Mouse (Mus musculus): ENCODE results near the gene Romo1. TPM values are rescaled to one million over a fixed set of nuclear protein-coding genes. Genes with fewer than 3 reads are reported as not detected.
"Not testable (repeated sequence)": the region's sequence is repeated elsewhere in the genome, so short reads cannot be mapped to it uniquely, and the experiment has no call there.

The Romo1 gene
- polyA plus RNA-seq, 1 experiment from 2014 or later, result 376 TPM

DNA sequence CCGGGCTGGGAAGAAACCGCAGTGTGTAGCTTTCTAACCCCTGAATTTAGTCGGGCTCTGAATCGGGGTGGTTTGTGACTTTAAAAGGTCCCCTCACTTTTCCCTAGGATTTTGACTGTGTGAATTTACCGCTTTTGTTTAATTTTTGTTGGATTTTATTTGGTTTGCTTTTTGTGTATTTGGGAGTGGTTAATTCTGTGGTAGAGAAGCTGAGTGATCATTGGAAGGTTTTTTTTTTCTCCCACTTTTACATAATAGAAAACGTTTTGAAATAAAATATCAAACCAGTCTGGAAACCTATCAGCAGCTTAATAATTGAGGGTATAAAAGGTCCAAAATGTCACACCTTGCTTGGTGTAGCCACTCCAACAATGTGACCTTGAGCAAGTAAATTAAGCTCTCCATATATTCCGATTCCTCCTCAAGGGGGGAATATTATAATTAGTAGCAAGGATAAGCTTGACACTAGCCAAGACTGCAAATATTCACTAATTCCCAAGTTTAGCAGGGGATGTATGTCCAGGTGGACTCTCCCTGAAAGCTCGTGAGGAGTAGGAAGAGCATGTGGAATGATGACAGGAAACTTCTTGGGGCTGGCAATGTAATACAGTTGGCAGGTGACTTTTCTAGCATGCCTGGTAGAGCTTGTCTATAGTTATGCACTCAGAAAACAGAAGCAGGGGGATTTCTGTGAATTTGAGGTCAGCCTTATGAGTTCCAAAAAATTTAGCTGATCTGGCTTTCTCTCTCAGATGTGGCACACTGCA lies 37.2 kb downstream of the Romo1 start:
- Histone ChIP-seq H3K4me2 (peak overlapping the region; percentile 55), H3K27ac (peak overlapping the region; percentile 92), H3K4me3 (replicated peaks) (peak overlapping the region; percentile 78), H3K9me3 (no peaks in the 10 kb centered on the region), H3K27me3 (replicated peaks) (no peaks in the 10 kb centered on the region), H3K36me3 (peaks cover 5% of the 10 kb centered on the region; the same call in 1 of the 2 replicates), H3K9ac (peak overlapping the region; percentile 55; the same call in 1 of the 2 replicates), H3K4me1 (peaks cover 22% of the 10 kb centered on the region)
- ATAC-seq (ENCODE audit: insufficient read depth, low FRiP score, low read depth), result no peak
- 13% methylated on average over 8 of the region's 8 CpGs for WGBS

DNA sequence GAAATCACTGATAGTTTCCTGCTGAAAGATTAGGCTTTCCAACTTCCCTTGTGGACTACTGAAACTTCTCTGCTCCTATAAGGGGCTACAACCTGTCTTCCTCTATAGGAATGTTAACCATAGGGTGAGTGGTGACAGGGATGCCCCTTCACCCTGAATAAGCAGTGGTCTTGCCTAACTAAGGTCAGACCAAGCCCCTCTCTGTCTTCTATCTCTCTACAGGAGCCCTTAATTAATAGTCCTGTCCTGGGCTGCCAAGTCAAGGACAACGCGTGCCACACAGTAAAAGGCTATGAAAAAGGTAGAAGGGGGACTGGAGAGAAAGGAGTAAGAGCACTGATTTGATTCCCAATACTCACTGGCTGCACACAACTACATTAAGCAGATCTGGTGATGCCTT lies 37.8 kb downstream of the Romo1 start:
- Histone ChIP-seq H3K4me1 (peaks cover 22% of the 10 kb centered on the region), H3K4me3 (replicated peaks) (0 out of 2 replicates have a peak overlapping the region, but pooled peaks have one; percentile 78), H3K27me3 (replicated peaks) (no peaks in the 10 kb centered on the region), H3K9me3 (no peaks in the 10 kb centered on the region), H3K9ac (no peak overlapping the region), H3K4me2 (no peak overlapping the region), H3K36me3 (peaks cover 5% of the 10 kb centered on the region; the same call in 1 of the 2 replicates), H3K27ac (no peak overlapping the region)
- 78% methylated on average over 2 of the region's 2 CpGs for WGBS
- no peak for ATAC-seq (ENCODE audit: insufficient read depth, low FRiP score, low read depth)

DNA sequence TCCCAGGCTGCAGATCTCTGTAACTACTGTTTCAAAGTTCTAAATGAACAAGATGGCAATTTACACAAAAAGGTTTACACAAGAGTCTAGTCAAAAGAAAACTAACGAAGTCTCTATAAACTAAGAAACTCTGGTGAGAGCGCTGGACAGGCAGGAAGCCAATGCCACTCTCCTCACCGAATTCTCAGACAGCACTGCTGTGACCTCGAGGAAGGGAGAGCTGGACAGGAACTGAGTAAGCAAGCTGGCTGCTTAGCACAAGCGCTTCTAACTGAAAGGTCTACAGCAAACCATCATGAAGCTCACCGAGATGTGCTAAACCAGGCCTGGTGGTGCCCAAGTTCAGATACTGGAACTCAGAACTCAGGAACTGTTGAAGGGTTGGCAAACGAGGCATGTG lies 45.4 kb downstream of the Romo1 start:
- H3K4me3 ChIP-seq (replicated peaks); H3K27ac ChIP-seq; H3K9me3 ChIP-seq; ATAC-seq (ENCODE audit: insufficient read depth, low FRiP score, low read depth); H3K4me1 ChIP-seq; H3K9ac ChIP-seq; H3K27me3 ChIP-seq (replicated peaks); H3K36me3 ChIP-seq; H3K4me2 ChIP-seq: not testable (repeated sequence)
- WGBS, result 65% methylated on average over 7 of the region's 7 CpGs

DNA sequence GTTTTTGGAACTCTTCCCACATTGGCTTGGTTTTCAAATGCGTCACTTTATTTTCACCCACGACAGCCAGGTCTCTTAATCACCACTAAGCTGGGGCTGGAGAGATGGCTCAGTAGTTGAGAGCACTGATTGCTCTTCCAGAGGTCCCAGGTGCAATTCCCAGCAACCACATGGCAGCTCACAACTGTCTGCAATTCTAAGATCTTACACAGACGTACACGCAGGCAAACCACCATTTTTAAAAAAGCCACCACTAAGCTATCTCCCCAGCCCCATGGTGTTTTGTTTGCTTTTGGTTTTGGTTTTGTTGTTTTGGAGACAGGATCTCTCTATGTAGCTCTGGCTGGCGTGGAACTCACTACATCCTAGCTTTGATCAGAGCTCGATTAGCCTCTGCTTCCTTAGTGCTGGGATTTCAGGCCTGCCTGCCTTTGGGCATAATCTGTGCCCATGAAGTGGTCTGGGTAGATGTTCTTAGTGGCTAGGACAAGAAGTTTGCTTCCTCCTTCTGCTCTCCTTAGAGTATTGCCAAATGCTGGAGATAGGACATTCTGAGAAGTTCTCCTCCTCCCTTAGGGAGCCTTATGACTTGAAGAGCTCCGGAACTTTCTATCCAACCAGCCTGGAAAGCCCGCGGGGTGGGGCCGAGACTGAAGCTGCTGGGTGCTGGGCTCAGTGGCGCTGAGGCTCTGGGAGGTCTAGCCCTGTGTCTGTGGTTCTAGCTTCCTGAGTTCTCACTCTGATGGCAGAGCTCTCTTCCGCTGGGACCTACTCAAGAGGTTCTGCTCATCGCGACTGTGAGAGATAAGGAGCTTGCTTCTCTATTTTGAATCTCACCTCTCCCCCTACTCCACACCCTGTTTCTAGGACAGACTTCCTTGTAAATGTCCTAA lies 46.4 kb downstream of the Romo1 start:
- H3K36me3 ChIP-seq, result no peaks in the 10 kb centered on the region
- no peak overlapping the region for H3K4me2 ChIP-seq
- H3K4me1 ChIP-seq, result no peaks in the 10 kb centered on the region
- WGBS, result 76% methylated on average over 14 of the region's 14 CpGs
- H3K27ac ChIP-seq, result no peak overlapping the region
- H3K9ac ChIP-seq, result no peak overlapping the region
- H3K27me3 ChIP-seq (replicated peaks), result no peaks in the 10 kb centered on the region
- H3K9me3 ChIP-seq, result no peaks in the 10 kb centered on the region
- no peak overlapping the region for H3K4me3 ChIP-seq (replicated peaks)
- ATAC-seq (ENCODE audit: insufficient read depth, low FRiP score, low read depth), result no peak

- Histone ChIP-seq H3K9ac (no peak overlapping the region), H3K4me2 (no peak overlapping the region), H3K9me3 (no peaks in the 10 kb centered on the region), H3K4me3 (replicated peaks) (no peak overlapping the region), H3K27me3 (replicated peaks) (no peaks in the 10 kb centered on the region), H3K4me1 (no peaks in the 10 kb centered on the region), H3K36me3 (no peaks in the 10 kb centered on the region), H3K27ac (no peak overlapping the region)
- WGBS, result 90% methylated on average over 2 of the region's 2 CpGs
- ATAC-seq (ENCODE audit: insufficient read depth, low FRiP score, low read depth), result no peak
These were observed 47.7 kb downstream of the Romo1 start for GRCm38 (mm10) chr2:156191540-156191939.

DNA sequence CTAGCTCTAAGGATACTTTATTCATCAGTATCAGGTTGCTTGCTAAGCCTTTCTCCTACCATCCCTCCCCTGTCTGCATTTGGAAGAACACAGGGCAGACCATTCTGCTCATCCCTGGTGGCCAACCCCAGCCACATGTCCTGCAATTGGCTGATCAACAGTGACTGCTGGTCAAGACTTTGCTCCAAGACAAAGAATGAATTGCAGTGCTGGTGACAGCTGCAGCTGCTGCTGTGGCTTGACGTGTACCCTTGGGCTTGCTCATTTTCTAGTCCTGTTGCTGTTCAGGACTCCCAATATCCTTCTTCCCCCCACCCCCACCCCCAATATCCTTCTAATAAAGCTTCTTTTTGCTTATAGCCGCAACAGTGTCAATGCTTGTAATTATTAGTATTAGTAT lies 48.2 kb downstream of the Romo1 start:
- ATAC-seq (ENCODE audit: insufficient read depth, low FRiP score, low read depth), result no peak
- WGBS, result 77% methylated on average over 2 of the region's 2 CpGs

DNA sequence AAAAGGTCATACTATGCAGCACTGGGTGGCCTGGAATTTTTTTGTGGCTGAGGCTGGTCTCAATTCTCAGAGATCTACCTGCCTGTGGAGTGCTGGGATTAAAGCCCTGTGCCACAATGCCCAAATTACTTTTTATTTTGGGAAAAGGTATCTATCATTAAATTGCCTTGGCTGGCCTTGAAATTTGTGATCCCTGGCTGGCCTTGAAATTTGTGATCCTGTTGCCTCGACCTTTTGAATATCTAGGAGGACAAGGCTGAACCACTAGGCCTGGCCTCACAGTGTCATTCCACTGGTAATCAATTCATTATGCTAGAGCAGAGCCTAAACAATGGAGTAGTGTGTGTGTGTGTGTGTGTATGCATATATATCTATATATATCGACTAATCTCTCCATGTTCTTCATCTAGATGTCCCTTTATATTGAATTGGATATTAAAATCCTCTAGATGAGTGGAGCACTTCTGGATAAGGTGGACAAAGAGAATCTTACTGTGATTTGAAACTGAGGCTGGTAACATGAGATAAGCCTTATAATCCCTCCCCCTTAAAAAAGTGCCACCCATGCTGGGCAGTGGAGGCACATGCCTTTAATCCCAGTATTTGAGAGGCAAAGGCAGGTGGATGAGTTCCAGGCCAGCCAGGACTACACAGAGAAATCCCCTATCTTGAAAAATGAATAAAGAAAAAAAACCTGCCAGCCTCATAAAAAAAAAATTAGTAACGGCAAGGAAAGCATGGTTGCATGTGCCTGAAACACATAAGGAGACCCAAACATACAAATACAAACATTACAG lies 49.4 kb downstream of the Romo1 start:
- Histone ChIP-seq H3K27ac (no peak overlapping the region), H3K4me3 (replicated peaks) (no peak overlapping the region), H3K36me3 (no peaks in the 10 kb centered on the region), H3K4me2 (no peak overlapping the region), H3K4me1 (peaks cover 6% of the 10 kb centered on the region; the same call in 1 of the 2 replicates), H3K27me3 (replicated peaks) (no peaks in the 10 kb centered on the region), H3K9me3 (no peaks in the 10 kb centered on the region), H3K9ac (no peak overlapping the region)
- no peak for ATAC-seq (ENCODE audit: insufficient read depth, low FRiP score, low read depth)
- 75% methylated on average over 3 of the region's 3 CpGs for WGBS

More for the DNA sequence above, 48.2 kb downstream of the Romo1 start:
- Histone ChIP-seq H3K27ac (no peak overlapping the region), H3K4me2 (no peak overlapping the region), H3K4me3 (replicated peaks) (no peak overlapping the region), H3K27me3 (replicated peaks) (no peaks in the 10 kb centered on the region), H3K36me3 (no peaks in the 10 kb centered on the region), H3K9me3 (no peaks in the 10 kb centered on the region), H3K9ac (no peak overlapping the region), H3K4me1 (no peaks in the 10 kb centered on the region)

DNA sequence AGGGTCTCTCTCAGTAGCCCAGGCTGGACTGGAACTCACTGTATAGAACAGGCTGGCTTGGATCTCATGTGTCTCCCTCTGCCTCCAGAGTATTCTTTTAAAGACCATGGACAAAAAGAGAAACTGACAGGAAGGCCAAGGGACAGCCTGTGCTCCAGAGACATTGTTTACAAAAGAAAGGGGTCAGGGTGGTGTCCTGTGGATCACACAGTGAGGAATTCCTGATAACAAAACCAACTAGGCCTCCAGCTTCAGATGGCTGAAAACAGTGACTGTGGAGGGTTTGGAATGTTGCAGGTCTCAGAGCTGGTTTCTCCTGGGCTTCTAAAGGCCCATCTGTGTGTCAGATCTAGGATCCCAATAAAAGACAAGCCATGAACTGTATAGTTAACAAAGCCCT lies 50.7 kb downstream of the Romo1 start:
- H3K4me2 ChIP-seq, result no peak overlapping the region
- ATAC-seq (ENCODE audit: insufficient read depth, low FRiP score, low read depth), result no peak
- H3K4me1 ChIP-seq, result peaks cover 15% of the 10 kb centered on the region
- no peaks in the 10 kb centered on the region for H3K36me3 ChIP-seq
- no peaks in the 10 kb centered on the region for H3K27me3 ChIP-seq (replicated peaks)
- H3K4me3 ChIP-seq (replicated peaks), result no peak overlapping the region
- no peaks in the 10 kb centered on the region for H3K9me3 ChIP-seq
- H3K9ac ChIP-seq, result no peak overlapping the region
- no peak overlapping the region for H3K27ac ChIP-seq

Other genes starting within 250 kb of the Romo1 start
- 64.5 and 72.0 TPM in 2 replicates for gene Uqcc1, start 213.7 kb upstream of the Romo1 start, polyA plus RNA-seq (2015; fragmentation: Nextera tagmentation; extraction: Ambion mirVana)
- gene Gm15557, start 203.3 kb upstream of the Romo1 start, polyA plus RNA-seq (2015; fragmentation: Nextera tagmentation; extraction: Ambion mirVana), result not detected in 2 replicates
- 0.67 and 0.69 TPM in 2 replicates for gene Gdf5, start 198.7 kb upstream of the Romo1 start, polyA plus RNA-seq (2015; fragmentation: Nextera tagmentation; extraction: Ambion mirVana)
- gene Cep250, start 187.6 kb upstream of the Romo1 start, polyA plus RNA-seq (2015; fragmentation: Nextera tagmentation; extraction: Ambion mirVana), result 21.3 and 22.8 TPM in 2 replicates
- gene 6430550D23Rik, start 136.1 kb upstream of the Romo1 start, polyA plus RNA-seq (2015; fragmentation: Nextera tagmentation; extraction: Ambion mirVana), result 1.3 and 1.4 TPM in 2 replicates
- gene Ergic3, start 136.0 kb upstream of the Romo1 start, polyA plus RNA-seq (2015; fragmentation: Nextera tagmentation; extraction: Ambion mirVana), result 206 and 222 TPM in 2 replicates
- gene Fer1l4, start 91.1 kb upstream of the Romo1 start, polyA plus RNA-seq (2015; fragmentation: Nextera tagmentation; extraction: Ambion mirVana), result 1.3 and 1.6 TPM in 2 replicates
- 2.5 and 3.3 TPM in 2 replicates for gene Spag4, start 78.9 kb upstream of the Romo1 start, polyA plus RNA-seq (2015; fragmentation: Nextera tagmentation; extraction: Ambion mirVana)
- 51.6 and 52.9 TPM in 2 replicates for gene Cpne1, start 32.1 kb upstream of the Romo1 start, polyA plus RNA-seq (2015; fragmentation: Nextera tagmentation; extraction: Ambion mirVana)
- gene Rbm12, start 32.1 kb upstream of the Romo1 start, polyA plus RNA-seq (2015; fragmentation: Nextera tagmentation; extraction: Ambion mirVana), result 18.4 and 27.0 TPM in 2 replicates
- gene Gm28036, start 16.9 kb upstream of the Romo1 start, polyA plus RNA-seq (2015; fragmentation: Nextera tagmentation; extraction: Ambion mirVana), result 12.6 and 12.9 TPM in 2 replicates
- 50.0 and 54.2 TPM in 2 replicates for gene Nfs1, start 147 bp downstream of the Romo1 start, polyA plus RNA-seq (2015; fragmentation: Nextera tagmentation; extraction: Ambion mirVana)
- gene Rbm39, start 36.2 kb downstream of the Romo1 start, polyA plus RNA-seq (2015; fragmentation: Nextera tagmentation; extraction: Ambion mirVana), result 585 and 589 TPM in 2 replicates
- 55.5 and 69.4 TPM in 2 replicates for gene Phf20, start 52.4 kb downstream of the Romo1 start, polyA plus RNA-seq (2015; fragmentation: Nextera tagmentation; extraction: Ambion mirVana)
- 4.3 and 4.7 TPM in 2 replicates for gene Cnbd2, start 168.3 kb downstream of the Romo1 start, polyA plus RNA-seq (2015; fragmentation: Nextera tagmentation; extraction: Ambion mirVana)
- 65.9 and 76.7 TPM in 2 replicates for gene Scand1, start 168.7 kb downstream of the Romo1 start, polyA plus RNA-seq (2015; fragmentation: Nextera tagmentation; extraction: Ambion mirVana)

Measured in stomach, embryonic 15.5 days (tissue).